20 mouse cellular contexts compared by ENCODE assay signal in the genomic region with DNA sequence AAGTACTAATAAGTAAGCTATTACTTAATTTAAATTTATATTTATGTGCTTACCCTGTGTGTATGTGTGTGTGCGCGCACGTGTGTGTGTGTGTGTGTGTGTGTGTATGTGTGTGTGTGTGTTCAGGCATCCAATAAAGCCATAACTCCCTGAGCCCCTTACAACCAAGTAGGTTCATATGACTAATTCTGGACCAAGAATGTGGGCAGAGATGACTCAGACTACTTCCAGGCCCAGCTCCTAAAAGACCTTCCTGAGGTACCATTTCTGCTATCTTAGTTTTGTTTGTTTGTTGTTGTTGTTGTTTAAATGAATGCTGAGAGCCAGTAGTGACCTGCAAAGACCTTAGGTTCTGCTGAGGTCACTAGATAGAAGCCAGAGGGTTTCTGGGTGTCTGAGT. TPM values are rescaled to one million over a fixed set of nuclear protein-coding genes. Genes with fewer than 3 reads are reported as not detected.
A peak's percentile ranks its signal among the peaks of the same experiment; 100 is the strongest.
DNase-seq lines count a peak whose midpoint lies in the region; ATAC-seq and TF ChIP-seq lines count a peak whose summit lies in the region.
"Had no signal": no experiment of that assay in that cellular context is flagged by ENCODE, and none has a peak within 500 bp of the region (broad histone marks: within the 10 kb centered on the region; RNA-seq: fewer than 3 reads in every experiment).

No protein-coding gene starts in this region.

- H3K79me3 ChIP-seq in C2C12 (ENCODE audit: low read depth), result peaks cover 30% of the 10 kb centered on the region

- H3K4me1 ChIP-seq in kidney, embryonic 16.5 days (ENCODE audit: insufficient read depth, low read length), result peaks cover 23% of the 10 kb centered on the region
- H3K4me1 ChIP-seq in kidney, adult 2 months (ENCODE audit: control insufficient read depth, insufficient read depth, low read length), result peaks cover 11% of the 10 kb centered on the region; the same call in 1 of the 2 replicates

- TF ChIP-seq POLR2A in kidney, adult 2 months (IDR thresholded peaks at IDR 0.05; ENCODE audit: low read depth, low read length), result no peak
- TF ChIP-seq POLR2A in myocyte (IDR thresholded peaks at IDR 0.05; ENCODE audit: insufficient read length, low read depth), result no peak

- no peak overlapping the region for H3K9ac ChIP-seq in kidney, embryonic 16.5 days (replicated peaks; ENCODE audit: low read length)
- H3K9ac ChIP-seq: embryonic facial prominence, embryonic 12.5 days; forebrain, embryonic 12.5 days; hindbrain, embryonic 12.5 days had no signal

- H3K4me3 ChIP-seq in kidney, embryonic 16.5 days (ENCODE audit: low read length), result no peak overlapping the region
- no peak overlapping the region for H3K4me3 ChIP-seq in kidney, adult 2 months (ENCODE audit: insufficient read depth, low read depth, low read length)
- H3K4me3 ChIP-seq in C2C12 (ENCODE audit: insufficient read depth, poor library complexity, severe bottlenecking), result no peak overlapping the region
- no peak overlapping the region for H3K4me3 ChIP-seq in myocyte
- H3K4me3 ChIP-seq: embryonic facial prominence, embryonic 12.5 days; forebrain, embryonic 12.5 days; heart, embryonic 10.5 days; hindbrain, embryonic 12.5 days had no signal

- no peak for TF ChIP-seq CTCF in kidney, adult 2 months (conservative IDR thresholded peaks at IDR 0.05; ENCODE audit: insufficient read depth, insufficient read length, low read depth, low read length)
- TF ChIP-seq CTCF in C2C12 (IDR thresholded peaks at IDR 0.05; ENCODE audit: control insufficient read depth, insufficient read depth, insufficient read length), result no peak

- 75% methylated on average over 3 of the region's 3 CpGs for whole genome bisulfite sequencing in kidney, embryonic 16.5 days
- WGBS in kidney, adult 2 months, result 66% methylated on average over 3 of the region's 3 CpGs

- H3K27ac ChIP-seq in kidney, embryonic 16.5 days (ENCODE audit: low read length), result peak overlapping the region; percentile 48; the same call in 1 of the 2 replicates
- no peak overlapping the region for H3K27ac ChIP-seq in kidney, adult 2 months (ENCODE audit: insufficient read depth, low read depth, low read length)
- H3K27ac ChIP-seq: embryonic facial prominence, embryonic 12.5 days; forebrain, embryonic 12.5 days; hindbrain, embryonic 12.5 days had no signal

- no peaks in the 10 kb centered on the region for H3K36me3 ChIP-seq in kidney, embryonic 16.5 days (ENCODE audit: insufficient read depth, low read length)
- no peaks in the 10 kb centered on the region for H3K36me3 ChIP-seq in kidney, adult 2 months (ENCODE audit: control insufficient read depth, insufficient read depth, low read length)
- no peaks in the 10 kb centered on the region for H3K36me3 ChIP-seq in C2C12 (ENCODE audit: control insufficient read depth, insufficient read depth)
- H3K36me3 ChIP-seq in myocyte (ENCODE audit: control insufficient read depth, insufficient read depth), result no peaks in the 10 kb centered on the region
- H3K36me3 ChIP-seq: embryonic facial prominence, embryonic 12.5 days; forebrain, embryonic 12.5 days; heart, embryonic 10.5 days; hindbrain, embryonic 12.5 days had no signal

- no peaks in the 10 kb centered on the region for H3K9me3 ChIP-seq in kidney, embryonic 16.5 days (ENCODE audit: low read length)
- H3K9me3 ChIP-seq: embryonic facial prominence, embryonic 12.5 days; forebrain, embryonic 12.5 days; heart, embryonic 10.5 days; hindbrain, embryonic 12.5 days had no signal

- H3ac ChIP-seq in C2C12 (ENCODE audit: control insufficient read depth, insufficient read length, low read depth), result no peak overlapping the region
- no peak overlapping the region for H3ac ChIP-seq in myocyte (ENCODE audit: control insufficient read depth, insufficient read length)

- DNase-seq in kidney, adult 2 months, result no peak
- peak; percentile 38 for DNase-seq in 3134 (ENCODE audit: extremely low read depth, insufficient read length, low spot score)
- DNase-seq in B cell, adult 2 months, result no peak
- no peak for DNase-seq in thymus, adult 18-20 months
- DNase-seq: adrenal gland, postnatal 10 days; cerebellum, adult 11 months; cerebellum, postnatal 25 days; gastrocnemius, postnatal 10 days; heart, adult 18-20 months; heart, postnatal 10 days; heart, postnatal 4 days had no signal

- H3K4me2 ChIP-seq in kidney, embryonic 16.5 days (replicated peaks; ENCODE audit: low read depth, low read length), result no peak overlapping the region
- peak overlapping the region; percentile 69 for H3K4me2 ChIP-seq in myocyte (ENCODE audit: low read depth)
- H3K4me2 ChIP-seq: embryonic facial prominence, embryonic 12.5 days; forebrain, embryonic 12.5 days; hindbrain, embryonic 12.5 days had no signal

- no peak for ATAC-seq in kidney, embryonic 16.5 days (ENCODE audit: low FRiP score, low TSS enrichment)
- ATAC-seq: forebrain, embryonic 16.5 days; hindbrain, embryonic 16.5 days had no signal

- H3K27me3 ChIP-seq in kidney, embryonic 16.5 days (ENCODE audit: insufficient read depth, low read length), result no peaks in the 10 kb centered on the region
- no peaks in the 10 kb centered on the region for H3K27me3 ChIP-seq in kidney, adult 2 months (replicated peaks; ENCODE audit: control insufficient read depth, insufficient read depth, low read length)
- H3K27me3 ChIP-seq in C2C12 (ENCODE audit: control insufficient read depth, insufficient read depth, insufficient read length) (no peaks in the 10 kb centered on the region), myocyte (ENCODE audit: control insufficient read depth, insufficient read depth, insufficient read length) (no peaks in the 10 kb centered on the region)
- H3K27me3 ChIP-seq: embryonic facial prominence, embryonic 12.5 days had no signal

- H3K79me2 ChIP-seq in C2C12 (ENCODE audit: control insufficient read depth, insufficient read depth) (peaks cover 33% of the 10 kb centered on the region), myocyte (ENCODE audit: control insufficient read depth, insufficient read depth) (peaks cover 31% of the 10 kb centered on the region)

TF ChIP-seq in C2C12, 6 proteins besides CTCF, POLR2A, EP300 and RAD21:
- no peak for TF ChIP-seq USF1 (IDR thresholded peaks at IDR 0.05; ENCODE audit: low read depth)
- TF ChIP-seq FOSL1 (IDR thresholded peaks at IDR 0.05; ENCODE audit: insufficient read depth, low read length, poor library complexity, severe bottlenecking), result peak; percentile 3

TF ChIP-seq in myocyte, 11 proteins besides CTCF, POLR2A, EP300 and RAD21:
- TF ChIP-seq MAX (IDR thresholded peaks at IDR 0.05; ENCODE audit: low read depth) (no peak), USF1 (IDR thresholded peaks at IDR 0.05; ENCODE audit: low read depth) (no peak), TCF3 (IDR thresholded peaks at IDR 0.05; ENCODE audit: insufficient read length, low read depth) (no peak), MYOD1 (IDR thresholded peaks at IDR 0.05; ENCODE audit: control insufficient read depth in 1 of 3, insufficient read length in 2 of 3, low read depth in 2 of 3) (no peak), TCF12 (IDR thresholded peaks at IDR 0.05; ENCODE audit: insufficient read depth, poor library complexity, severe bottlenecking) (no peak), POLR2AphosphoS2 (IDR thresholded peaks at IDR 0.05; ENCODE audit: insufficient read length, low read depth) (no peak), CEBPB (IDR thresholded peaks at IDR 0.05; ENCODE audit: insufficient read depth, poor library complexity, severe bottlenecking) (no peak), SRF (IDR thresholded peaks at IDR 0.05; ENCODE audit: control insufficient read depth, insufficient read length, low read depth) (no peak)

RNA-seq across cellular contexts. Expression of a gene that starts 1.7 kb away (rescaled TPM):
- polyA plus RNA-seq in kidney, embryonic 16.5 days (2015; fragmentation: Nextera tagmentation; extraction: Ambion mirVana), result 59.3 and 62.0 TPM in 2 replicates
- polyA plus RNA-seq in kidney, adult 2 months (2012; rRNA removed), result 128 and 144 TPM in 2 replicates
- 114 TPM for polyA plus RNA-seq in C2C12 (2012; fragmentation: generic; extraction: Trizol)
- 89.4 TPM for polyA plus RNA-seq in myocyte (2012; fragmentation: generic; extraction: Trizol)
